Mouse (Mus musculus): ENCODE data around the gene Rbks. TPM values are rescaled to one million over a fixed set of nuclear protein-coding genes. Genes with fewer than 3 reads are reported as not detected.
A peak's percentile ranks its signal among the peaks of the same experiment; 100 is the strongest.

The Rbks gene
- polyA plus RNA-seq, 1 experiment = 4.1 TPM

GRCm38 (mm10) chr5:31713280-31713711, 15.9 kb upstream of the Rbks start:
- no peak for DNase-seq

GRCm38 (mm10) chr5:31709389-31709788, 12.0 kb upstream of the Rbks start:
- no peaks in the 10 kb centered on the region for H3K4me1 ChIP-seq (ENCODE audit: control insufficient read depth, insufficient read depth, low read length)
- H3K4me3 ChIP-seq (replicated peaks; ENCODE audit: extremely low read depth, low read depth, low read length) = no peak overlapping the region
- DNase-seq = no peak
- WGBS = 73% methylated on average over 1 of the region's 1 CpGs
- TF ChIP-seq CTCF (IDR thresholded peaks at IDR 0.05; ENCODE audit: insufficient read depth, low read length) (0 out of 2 replicates have a peak, but pooled peaks have one; percentile 3), POLR2A (IDR thresholded peaks at IDR 0.05; ENCODE audit: borderline replicate concordance, extremely low read depth, low read depth, low read length) (no peak)

More at GRCm38 (mm10) chr5:31713280-31713711, 15.9 kb upstream of the Rbks start:
- Histone ChIP-seq H3K4me1 (ENCODE audit: control insufficient read depth, insufficient read depth, low read length) (no peaks in the 10 kb centered on the region; the same call in 1 of the 2 replicates), H3K4me3 (replicated peaks; ENCODE audit: extremely low read depth, low read depth, low read length) (no peak overlapping the region)
- WGBS = 67% methylated on average over 2 of the region's 2 CpGs
- no peak for TF ChIP-seq CTCF (IDR thresholded peaks at IDR 0.05; ENCODE audit: insufficient read depth, low read length)
- no peak for TF ChIP-seq POLR2A (IDR thresholded peaks at IDR 0.05; ENCODE audit: borderline replicate concordance, extremely low read depth, low read depth, low read length)

- 72% methylated on average over 4 of the region's 4 CpGs for WGBS
- DNase-seq = no peak
- TF ChIP-seq CTCF (IDR thresholded peaks at IDR 0.05; ENCODE audit: insufficient read depth, low read length) (no peak), POLR2A (IDR thresholded peaks at IDR 0.05; ENCODE audit: borderline replicate concordance, extremely low read depth, low read depth, low read length) (no peak)
- Histone ChIP-seq H3K4me3 (replicated peaks; ENCODE audit: extremely low read depth, low read depth, low read length) (no peak overlapping the region), H3K4me1 (ENCODE audit: control insufficient read depth, insufficient read depth, low read length) (no peaks in the 10 kb centered on the region)
Measured at GRCm38 (mm10) chr5:31706826-31707225, 9.4 kb upstream of the Rbks start.

GRCm38 (mm10) chr5:31704971-31705370, 7.5 kb upstream of the Rbks start:
- DNase-seq = no peak
- 88% methylated on average over 5 of the region's 5 CpGs for WGBS
- TF ChIP-seq POLR2A (IDR thresholded peaks at IDR 0.05; ENCODE audit: borderline replicate concordance, extremely low read depth, low read depth, low read length) (no peak), CTCF (IDR thresholded peaks at IDR 0.05; ENCODE audit: insufficient read depth, low read length) (no peak)
- Histone ChIP-seq H3K4me1 (ENCODE audit: control insufficient read depth, insufficient read depth, low read length) (no peaks in the 10 kb centered on the region), H3K4me3 (replicated peaks; ENCODE audit: extremely low read depth, low read depth, low read length) (no peak overlapping the region)

GRCm38 (mm10) chr5:31699397-31699796, 2.0 kb upstream of the Rbks start:
- no peak for DNase-seq
- Histone ChIP-seq H3K4me1 (ENCODE audit: control insufficient read depth, insufficient read depth, low read length) (no peaks in the 10 kb centered on the region), H3K4me3 (replicated peaks; ENCODE audit: extremely low read depth, low read depth, low read length) (no peak overlapping the region)
- TF ChIP-seq CTCF (IDR thresholded peaks at IDR 0.05; ENCODE audit: insufficient read depth, low read length) (no peak), POLR2A (IDR thresholded peaks at IDR 0.05; ENCODE audit: borderline replicate concordance, extremely low read depth, low read depth, low read length) (no peak)

GRCm38 (mm10) chr5:31698931-31699330, 1.5 kb upstream of the Rbks start:
- DNase-seq = no peak
- no peak overlapping the region for H3K4me3 ChIP-seq (replicated peaks; ENCODE audit: extremely low read depth, low read depth, low read length)
- 42% methylated on average over 4 of the region's 4 CpGs for WGBS
- TF ChIP-seq POLR2A (IDR thresholded peaks at IDR 0.05; ENCODE audit: borderline replicate concordance, extremely low read depth, low read depth, low read length) = no peak
- no peak for TF ChIP-seq CTCF (IDR thresholded peaks at IDR 0.05; ENCODE audit: insufficient read depth, low read length)
- no peaks in the 10 kb centered on the region for H3K4me1 ChIP-seq (ENCODE audit: control insufficient read depth, insufficient read depth, low read length)

GRCm38 (mm10) chr5:31698297-31698726, 885 bp upstream of the Rbks start:
- DNase-seq = peak; percentile 82
- 1% methylated on average over 16 of the region's 16 CpGs for WGBS
- TF ChIP-seq CTCF (IDR thresholded peaks at IDR 0.05; ENCODE audit: insufficient read depth, low read length) (no peak), POLR2A (IDR thresholded peaks at IDR 0.05; ENCODE audit: borderline replicate concordance, extremely low read depth, low read depth, low read length) (peak; percentile 42; the same call in 1 of the 2 replicates)
- Histone ChIP-seq H3K4me3 (replicated peaks; ENCODE audit: extremely low read depth, low read depth, low read length) (peak overlapping the region; percentile 87), H3K4me1 (ENCODE audit: control insufficient read depth, insufficient read depth, low read length) (no peaks in the 10 kb centered on the region)

- WGBS = under 1% methylated on average over 71 of the region's 71 CpGs
- no peak for TF ChIP-seq CTCF (IDR thresholded peaks at IDR 0.05; ENCODE audit: insufficient read depth, low read length)
- TF ChIP-seq POLR2A (IDR thresholded peaks at IDR 0.05; ENCODE audit: borderline replicate concordance, extremely low read depth, low read depth, low read length) = peak; percentile 44; the same call in 1 of the 2 replicates
- Histone ChIP-seq H3K4me3 (replicated peaks; ENCODE audit: extremely low read depth, low read depth, low read length) (peak within 1 kb of the TSS; percentile 87), H3K4me1 (ENCODE audit: control insufficient read depth, insufficient read depth, low read length) (no peaks in the 10 kb centered on the region)
- peak; percentile 92 for DNase-seq
Measured at GRCm38 (mm10) chr5:31697644-31698296, 343 bp upstream of the Rbks start, which contains the start of gene Babam2. Gene Babam2 (plus strand): TSS chr5:31697684.

- Histone ChIP-seq H3K4me1 (ENCODE audit: control insufficient read depth, insufficient read depth, low read length) (no peaks in the 10 kb centered on the region), H3K4me3 (replicated peaks; ENCODE audit: extremely low read depth, low read depth, low read length) (no peak overlapping the region)
- no peak for DNase-seq
- no peak for TF ChIP-seq POLR2A (IDR thresholded peaks at IDR 0.05; ENCODE audit: borderline replicate concordance, extremely low read depth, low read depth, low read length)
Measured at GRCm38 (mm10) chr5:31693191-31693590, 4.2 kb downstream of the Rbks start.

GRCm38 (mm10) chr5:31687972-31688371, 9.5 kb downstream of the Rbks start:
- H3K4me3 ChIP-seq (replicated peaks; ENCODE audit: extremely low read depth, low read depth, low read length) = no peak overlapping the region
- no peak for TF ChIP-seq CTCF (IDR thresholded peaks at IDR 0.05; ENCODE audit: insufficient read depth, low read length)
- no peak for TF ChIP-seq POLR2A (IDR thresholded peaks at IDR 0.05; ENCODE audit: borderline replicate concordance, extremely low read depth, low read depth, low read length)
- DNase-seq = no peak
- 90% methylated on average over 3 of the region's 3 CpGs for WGBS
- H3K4me1 ChIP-seq (ENCODE audit: control insufficient read depth, insufficient read depth, low read length) = no peaks in the 10 kb centered on the region
